Mouse (Mus musculus) ovary, postnatal 10 days (tissue): Measurements from ENCODE around the gene Vmn2r38.
"Not testable (repeated sequence)": the region's sequence is repeated elsewhere in the genome, so short reads cannot be mapped to it uniquely, and the experiment has no call there.

Experiments
- DNase-seq: peaks from one replicate; pipeline ENCODE4 v3.0.0; 2022; ENCODE audit warnings: low spot score

The Vmn2r38 gene

DNA sequence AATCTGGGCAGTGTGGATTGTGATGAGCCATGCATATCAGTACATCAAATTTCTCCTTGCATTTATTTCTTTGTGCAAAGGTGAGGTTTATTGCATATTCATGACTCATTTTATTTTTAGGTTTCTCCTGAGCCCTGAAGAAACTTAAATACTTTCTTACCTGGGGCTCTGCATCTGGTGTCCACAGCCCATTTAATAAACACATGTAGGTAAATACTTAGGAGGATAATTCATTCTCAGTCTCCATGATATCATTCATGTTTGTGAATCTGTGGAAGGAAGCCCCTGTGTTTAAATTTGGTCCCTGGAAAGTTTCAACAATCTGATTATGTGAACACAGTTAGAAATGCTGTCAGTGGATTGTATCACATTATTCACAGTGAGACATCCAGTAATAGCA lies at the start of gene Vmn2r38:
TSS of gene Vmn2r38 (minus strand) at position 101 of the 400 bp plus-strand sequence.
- DNase-seq: not testable (repeated sequence)

GRCm38 (mm10) chr7:9065353-9065752 lies 32.3 kb downstream of the Vmn2r38 start:
- DNase-seq: not testable (repeated sequence)

DNA sequence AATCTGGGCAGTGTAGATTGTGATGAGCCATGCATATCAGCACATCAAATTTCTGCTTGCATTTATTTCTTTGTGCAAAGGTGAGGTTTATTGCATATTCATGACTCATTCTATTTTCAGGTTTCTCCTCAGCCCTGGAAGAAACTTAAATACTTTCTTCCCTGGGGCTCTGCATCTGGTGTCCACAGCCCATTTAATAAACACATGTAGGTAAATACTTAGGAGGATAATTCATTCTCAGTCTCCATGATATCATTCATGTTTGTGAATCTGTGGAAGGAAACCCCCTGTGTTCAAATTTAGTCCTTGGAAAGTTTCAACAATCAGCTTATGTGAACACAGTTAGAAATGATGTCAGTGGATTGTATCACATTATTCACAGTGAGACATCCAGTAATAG lies 67.0 kb downstream of the Vmn2r38 start, which contains the start of gene Vmn2r39:
TSS of gene Vmn2r39 (minus strand) at position 101 of the 400 bp plus-strand sequence.
- DNase-seq: not testable (repeated sequence)
